Mouse (Mus musculus) heart, adult 11 months (tissue): ENCODE results near the gene Phf11b.
"Not testable (repeated sequence)": the region's sequence is repeated elsewhere in the genome, so short reads cannot be mapped to it uniquely, and the experiment has no call there.

ENCODE experiments used
- DNase-seq: peaks from one replicate; pipeline ENCODE4 v3.0.0; 2022

The Phf11b gene

GRCm38 (mm10) chr14:59341189-59341588, at the start of gene Phf11b:
Phf11b (minus strand) TSS chr14:59341351.
- peak; percentile 94 for DNase-seq

- DNase-seq, result not testable (repeated sequence)
Measured at GRCm38 (mm10) chr14:59390181-59390580, 49.0 kb upstream of the Phf11b start.

- DNase-seq, result no peak
Measured at GRCm38 (mm10) chr14:59389532-59389931, 48.4 kb upstream of the Phf11b start.

GRCm38 (mm10) chr14:59370348-59371068, 29.4 kb upstream of the Phf11b start:
- peak; percentile 86 for DNase-seq

GRCm38 (mm10) chr14:59366386-59367105, 25.4 kb upstream of the Phf11b start:
- peak; percentile 81 for DNase-seq

- peak; percentile 99 for DNase-seq
Measured at GRCm38 (mm10) chr14:59365244-59365644, 24.1 kb upstream of the Phf11b start, which contains the start of gene Phf11d. Phf11d (minus strand) TSS chr14:59365470.

- peak; percentile 10 for DNase-seq
Measured at GRCm38 (mm10) chr14:59339541-59339940, 1.6 kb downstream of the Phf11b start.

- peak; percentile 75 for DNase-seq
Measured at GRCm38 (mm10) chr14:59336056-59336455, 5.1 kb downstream of the Phf11b start.

- peak; percentile 77 for DNase-seq
Measured at GRCm38 (mm10) chr14:59330499-59330898, 10.7 kb downstream of the Phf11b start.

GRCm38 (mm10) chr14:59319970-59320369, 21.2 kb downstream of the Phf11b start:
- peak; percentile 64 for DNase-seq

GRCm38 (mm10) chr14:59319036-59319435, 22.1 kb downstream of the Phf11b start:
- peak; percentile 72 for DNase-seq

GRCm38 (mm10) chr14:59297391-59297790, 43.8 kb downstream of the Phf11b start, which contains the start of gene Phf11a:
Phf11a (minus strand) TSS chr14:59297522.
- DNase-seq, result peak; percentile 88

GRCm38 (mm10) chr14:59291769-59292168, 49.4 kb downstream of the Phf11b start:
- DNase-seq, result not testable (repeated sequence)

- not testable (repeated sequence) for DNase-seq
Measured at GRCm38 (mm10) chr14:59274961-59275360, 66.2 kb downstream of the Phf11b start.
